Mouse (Mus musculus) ZHBTc4 (cell line): Measurements from ENCODE around the gene Gnb1.

Source experiments
- DNase-seq: peaks from one replicate; pipeline ENCODE4 v3.0.0-alpha.2; 2011; ENCODE audit warnings: low read depth, low spot score

Gene Gnb1

DNA sequence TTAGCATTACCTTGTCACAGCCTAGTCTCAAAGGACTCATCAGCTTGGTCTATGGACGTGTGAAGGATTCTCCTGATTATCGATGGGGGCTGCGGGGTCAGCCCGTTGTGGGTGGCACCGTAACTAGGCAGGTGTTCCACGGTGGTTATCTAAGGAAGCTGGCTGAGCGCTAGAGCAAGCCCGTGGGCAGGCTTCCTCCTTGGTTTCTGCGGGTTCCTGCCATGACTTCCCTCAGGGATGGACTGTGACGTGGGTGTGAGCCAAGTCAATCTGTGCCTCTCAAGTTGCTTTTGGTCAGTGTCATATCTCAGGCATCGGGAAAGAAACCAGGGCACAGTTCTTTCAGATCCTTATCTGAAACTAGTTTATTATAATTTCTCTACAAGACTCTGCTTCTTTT lies 83.8 kb downstream of the Gnb1 start:
- DNase-seq = no peak

DNA sequence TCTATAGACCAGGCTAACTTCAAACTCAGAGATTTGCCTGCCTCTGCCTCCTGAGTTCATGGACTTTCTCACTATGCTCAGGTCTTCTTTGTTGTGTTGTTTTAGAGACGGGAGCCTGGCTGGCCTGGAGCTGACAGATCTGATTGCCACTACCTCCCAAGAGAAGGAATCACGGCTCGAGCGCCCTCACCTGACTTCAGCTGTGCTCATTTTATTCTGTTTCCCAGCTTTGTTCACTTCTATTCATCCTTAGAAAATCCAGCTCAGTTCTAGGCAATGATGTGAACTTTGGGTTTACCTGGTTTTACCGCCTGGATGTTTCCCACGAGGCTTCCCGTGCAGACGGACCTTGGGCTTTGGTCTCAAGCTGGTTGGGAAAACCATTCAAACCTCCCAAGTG lies 84.4 kb downstream of the Gnb1 start:
- peak; percentile 43 for DNase-seq

DNA sequence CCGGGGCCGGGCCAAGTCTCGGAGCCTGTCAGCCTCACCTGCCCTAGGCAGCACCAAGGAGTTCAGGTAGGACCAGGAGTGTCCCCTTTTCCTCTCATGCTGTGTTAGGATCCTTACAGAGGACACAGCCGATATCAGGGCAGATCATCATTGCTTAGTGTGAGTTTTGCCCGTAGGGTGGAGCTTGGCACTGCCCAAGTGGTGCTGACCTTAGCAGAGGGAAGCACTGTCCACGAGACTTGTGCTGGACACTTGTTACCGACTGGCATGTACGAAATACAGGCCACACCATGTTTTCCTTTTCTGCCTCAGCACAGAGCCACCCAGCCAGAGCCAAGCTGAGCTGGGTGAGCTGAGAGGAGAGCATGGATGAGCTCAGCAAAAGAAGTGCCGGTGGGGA lies 86.0 kb downstream of the Gnb1 start:
- DNase-seq = no peak

DNA sequence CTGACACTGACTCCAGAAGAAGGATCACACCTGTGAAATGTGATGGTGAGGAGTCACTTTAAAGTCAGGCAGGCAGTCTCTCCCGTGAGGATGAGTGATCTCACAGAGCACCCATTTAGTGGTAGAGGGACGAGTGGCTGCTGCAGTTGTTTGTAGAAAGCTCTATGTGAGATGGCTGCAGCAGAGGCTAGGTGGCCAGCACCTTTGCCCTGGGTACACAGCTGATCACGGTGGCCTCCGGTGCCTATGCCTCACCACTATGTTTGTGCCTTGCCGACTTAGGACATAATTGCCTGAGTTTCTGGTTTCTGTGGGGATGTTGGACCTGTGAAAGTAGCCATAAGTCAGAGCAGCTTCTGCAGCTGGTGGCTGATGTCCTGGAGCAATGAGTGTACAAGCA lies 86.6 kb downstream of the Gnb1 start:
- DNase-seq = no peak

DNA sequence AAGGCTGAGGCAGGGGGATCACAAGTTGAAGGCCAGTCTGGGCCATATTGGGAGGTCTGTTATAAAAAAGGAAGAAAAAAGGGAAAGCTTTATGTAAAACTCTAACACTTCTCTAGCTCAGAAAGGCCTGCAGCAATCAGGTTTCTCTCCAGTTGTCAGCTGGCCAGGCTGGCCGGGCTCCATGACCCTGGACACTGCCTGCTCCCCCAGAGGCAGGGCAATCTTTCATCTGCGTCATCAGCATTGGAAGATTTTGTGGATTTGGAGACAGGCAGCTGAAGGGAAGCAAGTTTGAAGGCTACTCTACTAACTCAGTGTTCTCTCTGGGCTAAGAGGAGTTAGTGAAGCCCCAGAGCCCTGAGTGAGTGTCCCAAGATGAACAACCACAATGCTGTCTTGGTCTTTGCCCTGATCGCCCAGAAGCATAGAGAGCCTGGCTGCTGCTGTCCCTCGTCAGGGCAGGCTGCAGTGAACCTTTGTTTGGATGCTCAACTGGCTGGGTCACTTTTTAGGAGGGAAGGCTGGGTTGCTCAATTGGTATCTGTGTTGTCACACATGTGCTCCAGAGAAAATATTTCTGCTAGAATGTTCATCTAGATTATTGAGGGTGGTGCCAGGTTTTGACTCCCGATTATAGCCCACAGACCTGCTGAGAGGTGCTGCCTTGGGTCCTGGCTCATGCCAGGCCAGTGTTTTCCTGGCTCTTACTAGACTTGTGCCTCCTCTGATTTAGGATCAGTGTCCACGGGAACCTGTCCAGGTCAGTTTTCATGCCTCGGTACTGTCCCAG lies 87.4 kb downstream of the Gnb1 start:
- no peak for DNase-seq

DNA sequence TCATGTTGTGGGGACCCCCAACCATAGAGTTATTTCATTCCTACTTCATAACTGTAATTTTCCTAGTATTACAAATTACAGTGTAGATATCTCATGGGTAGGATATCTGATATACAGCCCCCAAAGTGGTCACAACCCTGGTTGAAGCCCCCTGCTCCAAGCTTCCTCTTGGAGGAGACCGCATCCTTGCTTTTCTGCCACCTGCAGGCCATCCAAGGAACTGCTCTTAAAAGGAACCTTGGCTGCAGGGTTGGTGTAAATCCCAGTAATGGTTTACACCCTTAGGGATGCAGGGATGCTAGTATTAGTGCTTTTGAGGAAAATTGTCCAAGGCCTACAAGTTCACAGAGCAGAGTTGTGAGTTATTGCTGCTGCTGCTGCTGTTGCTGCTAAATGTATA lies 89.3 kb downstream of the Gnb1 start:
- peak; percentile 56 for DNase-seq

DNA sequence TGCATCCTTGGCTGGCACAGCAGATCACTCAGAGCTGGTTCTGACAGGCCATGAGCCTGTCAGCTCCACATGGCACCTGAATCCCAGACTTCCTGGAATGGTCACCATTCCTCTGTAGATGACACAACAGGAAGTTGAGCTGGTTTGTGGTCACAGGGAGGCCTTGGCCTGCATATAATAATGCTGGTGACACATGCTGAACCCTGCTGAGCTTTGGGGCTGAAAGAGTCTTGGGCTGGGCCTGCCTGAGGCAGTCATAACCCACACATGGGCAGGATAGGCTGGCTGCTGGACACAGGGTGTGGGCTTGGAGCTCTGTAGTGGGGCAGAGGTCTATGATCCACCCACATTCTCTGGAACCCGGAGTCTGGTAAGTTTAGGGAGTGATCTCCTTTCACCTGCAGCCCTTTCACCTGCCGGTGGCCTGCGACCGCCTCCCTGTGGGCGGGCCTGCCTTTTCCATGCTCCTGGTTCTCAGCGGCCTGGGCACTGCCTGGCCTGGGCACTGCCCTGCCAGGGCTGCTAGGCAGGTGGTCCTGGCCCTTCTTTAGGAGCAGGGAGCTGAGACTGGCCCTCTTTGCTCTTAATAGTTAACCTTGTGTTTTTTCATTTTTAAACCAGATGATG lies 91.2 kb downstream of the Gnb1 start:
- DNase-seq = no peak

DNA sequence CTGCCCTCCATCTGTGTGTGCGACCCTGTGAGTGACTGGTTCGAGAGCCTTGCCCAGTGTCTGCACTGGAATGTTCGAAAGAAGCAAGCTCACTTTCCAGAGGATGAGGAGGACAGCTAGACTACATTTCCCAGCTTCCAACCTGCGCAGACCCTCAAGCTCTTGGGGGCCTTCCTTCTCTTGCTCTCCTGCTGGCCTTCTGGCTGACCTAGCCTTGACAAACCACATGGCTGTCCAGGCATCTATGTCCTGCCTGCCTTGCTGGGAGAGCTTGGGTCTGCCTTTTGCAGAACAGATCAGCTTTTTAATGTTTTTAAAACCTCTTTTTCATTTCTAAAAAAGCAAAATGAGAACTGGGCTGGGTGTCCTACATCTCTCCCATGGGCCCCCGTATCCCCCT lies 98.2 kb downstream of the Gnb1 start:
- DNase-seq = no peak

DNA sequence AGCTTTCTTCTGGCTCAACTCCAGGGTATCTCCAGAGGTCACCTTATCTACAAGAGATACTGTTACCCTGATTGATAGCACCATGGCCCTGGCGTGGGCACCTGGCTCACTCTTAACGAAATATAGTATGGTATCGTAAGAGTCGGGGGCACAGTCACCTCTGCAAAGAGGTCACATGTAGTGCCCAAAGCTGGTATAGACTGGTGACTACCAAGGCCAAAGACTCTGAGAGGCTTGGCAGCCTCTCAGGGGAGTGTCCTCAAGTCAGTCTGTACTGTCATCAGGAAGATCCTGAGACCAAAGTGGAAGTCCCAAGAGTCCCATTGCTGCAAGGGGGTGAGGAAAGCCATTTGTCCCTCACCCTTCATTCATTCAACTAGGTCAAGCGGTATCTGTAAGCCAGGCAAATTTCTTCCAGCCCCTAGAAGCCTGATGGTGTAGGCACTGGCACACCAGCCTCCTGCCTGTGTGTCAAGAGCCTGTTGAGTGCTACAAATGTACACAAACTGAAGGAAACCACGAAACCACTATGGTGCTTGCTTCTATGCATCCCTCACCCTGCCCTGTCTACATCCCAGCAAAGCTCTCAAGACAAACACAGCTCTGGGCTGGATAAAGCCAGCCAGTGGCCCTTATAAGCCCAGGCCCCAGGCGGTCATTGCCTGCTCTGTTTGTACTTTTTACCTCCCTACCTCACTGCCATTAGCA lies 100.0 kb downstream of the Gnb1 start:
- DNase-seq = no peak

DNA sequence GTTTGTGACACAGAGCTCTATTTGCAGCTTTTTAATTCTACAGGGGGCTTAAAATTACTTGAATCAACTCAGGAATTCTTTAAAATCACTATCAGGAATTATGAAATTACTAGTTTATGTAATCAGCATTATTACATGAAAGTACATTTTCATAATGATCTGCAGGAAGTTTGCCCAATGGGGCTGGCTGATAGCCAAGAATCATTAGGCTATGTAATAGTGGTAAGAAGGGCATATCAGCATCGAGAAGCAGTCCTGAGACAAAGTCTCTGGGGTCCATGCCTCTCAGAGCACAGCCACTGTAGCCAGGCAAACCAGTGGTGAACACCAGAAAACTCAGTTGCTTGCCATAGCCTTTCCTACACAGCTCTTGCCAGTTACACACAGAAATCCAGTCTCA lies 102.6 kb downstream of the Gnb1 start:
- DNase-seq = no peak

DNA sequence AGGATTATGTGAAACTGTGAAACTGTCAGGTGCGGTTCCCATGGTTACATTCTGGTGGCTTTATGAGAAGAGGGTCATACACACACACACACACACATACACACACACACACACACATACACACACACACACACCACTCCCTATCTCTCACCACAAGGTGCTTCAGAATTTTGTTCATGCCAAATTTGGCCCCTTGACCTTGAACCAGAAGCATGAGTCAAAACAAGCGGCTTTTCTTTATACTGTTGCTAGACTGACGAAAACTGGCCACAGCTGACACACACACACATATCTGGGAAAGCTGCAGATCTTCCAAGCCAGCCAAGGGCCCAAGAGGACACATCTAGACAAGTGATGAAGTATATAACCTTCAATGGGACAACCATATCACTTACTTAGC lies 104.6 kb downstream of the Gnb1 start:
- DNase-seq = no peak

DNA sequence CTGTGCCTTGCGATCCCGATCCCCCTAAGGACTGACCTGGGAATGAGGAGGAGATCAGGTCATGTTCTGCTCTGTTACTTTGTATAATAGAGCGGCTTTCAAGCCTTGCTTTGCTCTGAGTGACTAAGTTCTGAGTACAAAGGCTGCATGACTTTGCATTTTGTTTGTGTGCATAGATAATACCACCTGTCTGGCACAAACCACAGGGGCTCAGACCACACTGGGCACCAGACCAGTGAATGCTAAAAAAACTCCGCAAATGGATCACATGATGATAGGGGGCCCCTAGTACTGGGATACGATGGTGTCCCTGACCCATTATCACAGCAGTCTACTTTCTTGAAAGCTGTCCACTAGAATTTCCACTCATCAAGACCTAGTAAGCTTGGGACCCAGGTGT lies 105.4 kb downstream of the Gnb1 start:
- DNase-seq = no peak

DNA sequence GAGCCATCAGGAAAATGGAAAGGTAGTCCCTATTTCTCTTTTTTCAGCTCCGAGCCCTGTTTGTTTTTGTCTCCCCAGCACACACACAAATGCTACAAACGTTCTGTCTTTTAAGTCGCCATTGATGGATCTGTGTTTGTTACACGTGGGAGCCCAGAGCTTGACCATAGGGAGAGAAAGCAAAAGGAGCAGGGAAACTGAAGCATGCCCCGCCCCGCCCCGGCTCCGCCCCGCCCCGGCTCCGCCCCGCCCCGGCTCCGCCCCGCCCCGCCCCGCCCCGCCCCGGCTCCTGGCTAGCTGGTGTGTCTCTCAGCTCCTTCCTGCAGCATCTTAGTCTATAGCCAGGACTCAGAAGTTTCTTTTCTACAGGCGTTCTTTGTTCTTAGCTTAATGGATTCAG lies 107.4 kb downstream of the Gnb1 start:
- DNase-seq = peak; percentile 54

DNA sequence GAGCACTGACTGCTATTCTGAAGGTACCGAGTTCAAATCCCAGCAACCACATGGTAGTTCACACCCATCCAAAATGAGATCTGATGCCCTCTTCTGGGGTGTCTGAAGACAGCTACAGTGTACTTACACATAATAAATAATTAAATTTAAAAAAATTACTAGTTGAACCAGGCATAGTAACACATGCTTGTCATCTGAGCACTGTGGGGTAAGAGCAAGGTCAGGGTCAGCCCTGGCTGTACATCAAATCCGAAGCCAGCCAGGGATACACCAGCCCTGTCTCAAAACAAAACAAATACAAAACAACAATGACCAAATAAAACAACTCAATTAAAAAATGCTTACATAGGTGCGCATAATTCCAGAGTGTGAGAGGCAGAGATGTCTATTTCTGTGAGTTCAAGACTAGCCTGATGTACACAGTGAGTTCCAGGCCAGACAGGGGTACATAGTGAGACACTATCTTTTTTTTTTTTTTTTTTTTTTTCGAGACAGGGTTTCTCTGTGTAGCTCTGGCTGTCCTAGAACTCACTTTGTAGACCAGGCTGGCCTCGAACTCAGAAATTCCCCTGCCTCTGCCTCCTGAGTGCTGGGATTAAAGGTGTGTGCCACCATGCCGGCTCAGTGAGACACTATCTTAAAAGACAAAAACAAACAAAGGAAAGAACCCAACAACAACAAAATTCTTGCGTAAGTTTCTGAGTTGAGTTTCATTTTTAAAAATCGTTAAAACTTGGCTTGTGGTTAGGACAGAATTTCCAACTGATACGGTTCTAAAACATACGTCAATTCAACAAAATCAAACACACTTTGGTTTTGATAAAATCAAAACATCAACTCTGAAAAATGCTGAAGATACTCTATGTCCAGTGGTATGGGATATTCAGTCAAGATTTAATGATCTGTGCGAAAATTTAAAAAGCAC lies 109.0 kb downstream of the Gnb1 start:
- DNase-seq = no peak

DNA sequence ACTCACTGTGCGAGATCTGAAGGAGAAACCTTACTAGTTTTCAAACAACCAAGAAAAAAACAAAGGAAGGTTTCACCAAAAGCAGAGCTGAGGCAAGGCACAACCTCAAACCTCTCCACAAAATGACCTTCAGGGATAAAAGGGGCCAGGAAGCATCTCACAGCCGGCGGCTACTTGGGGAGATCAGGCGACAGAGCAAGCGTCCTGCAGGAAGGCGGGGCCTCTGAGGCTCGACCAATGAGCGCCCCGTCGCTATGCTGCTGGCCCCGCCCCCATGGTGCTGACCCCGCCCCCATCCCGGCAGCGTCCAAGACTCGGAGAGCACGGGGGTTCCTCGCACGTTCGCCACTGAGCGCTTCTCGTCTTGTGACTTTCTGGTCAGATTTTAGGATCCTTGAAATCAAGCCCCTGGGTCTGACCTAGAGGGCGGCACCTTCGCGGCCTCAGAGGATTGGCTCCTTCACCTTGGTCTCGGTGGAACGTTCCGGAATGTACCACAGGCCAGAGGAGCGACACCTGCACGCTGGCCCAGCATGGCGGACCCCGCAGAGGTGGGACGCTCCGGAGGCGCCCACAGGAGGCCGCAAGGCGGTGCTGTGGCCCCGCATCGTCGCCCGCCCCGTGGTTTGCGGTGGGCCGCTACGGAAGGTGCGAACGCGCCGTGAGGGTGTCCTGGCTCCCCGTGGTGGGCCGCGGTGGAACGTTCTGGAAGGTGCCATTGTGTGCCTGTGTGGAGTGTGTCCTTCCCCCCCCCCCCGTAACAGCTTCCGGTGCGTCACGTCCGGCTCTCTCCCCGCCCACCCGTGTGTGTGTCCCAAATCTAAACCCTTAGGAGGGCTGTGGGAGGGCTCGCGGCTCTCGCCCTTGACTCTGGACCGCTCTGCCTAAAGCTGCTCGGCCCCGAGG lies 110.2 kb downstream of the Gnb1 start, which contains the start of gene Slc35e2:
Slc35e2 (plus strand) TSS at position 326 of the 906 bp plus-strand sequence.
- peak; percentile 98 for DNase-seq

DNA sequence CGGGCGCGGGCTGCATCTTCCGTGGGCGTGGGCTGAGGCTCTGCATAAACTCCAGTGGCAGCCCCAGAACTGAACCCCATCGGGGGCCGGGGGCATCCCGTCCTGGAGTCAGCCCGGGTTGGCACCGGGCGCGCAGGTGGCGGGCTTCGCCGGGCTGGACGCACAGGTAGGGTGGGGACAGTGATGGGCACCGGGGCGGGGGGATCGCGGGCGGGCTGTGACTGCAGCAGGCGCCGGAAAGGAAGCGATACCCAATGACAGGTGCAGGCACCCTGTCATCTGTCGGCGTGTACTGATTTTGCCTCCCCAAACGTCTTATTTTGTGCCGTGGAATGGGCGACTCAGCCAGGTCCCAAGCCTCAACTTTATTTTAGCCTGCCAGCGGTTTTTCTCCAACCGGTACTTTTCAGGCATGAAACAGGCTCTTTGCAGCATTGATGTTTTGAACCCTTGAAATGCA lies 110.9 kb downstream of the Gnb1 start:
- no peak for DNase-seq

DNA sequence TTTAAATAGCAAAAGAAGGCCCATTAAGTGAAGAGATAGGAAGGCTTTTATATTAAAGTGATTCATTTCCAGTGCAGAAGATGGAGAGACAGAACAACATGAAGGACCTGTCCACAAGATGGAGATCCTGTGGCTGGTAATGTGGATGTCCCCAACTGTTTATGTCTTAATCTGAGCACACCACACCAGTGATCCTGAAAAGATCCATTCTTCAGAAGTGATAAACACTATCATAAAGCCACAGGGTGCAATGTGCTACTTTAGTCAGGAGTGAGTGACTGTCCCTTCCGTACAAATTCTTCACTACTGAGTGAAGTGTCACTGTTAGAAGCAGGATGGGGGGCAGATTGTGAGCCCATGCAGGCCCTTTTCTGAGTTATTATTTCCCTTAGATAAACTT lies 111.6 kb downstream of the Gnb1 start:
- no peak for DNase-seq

DNA sequence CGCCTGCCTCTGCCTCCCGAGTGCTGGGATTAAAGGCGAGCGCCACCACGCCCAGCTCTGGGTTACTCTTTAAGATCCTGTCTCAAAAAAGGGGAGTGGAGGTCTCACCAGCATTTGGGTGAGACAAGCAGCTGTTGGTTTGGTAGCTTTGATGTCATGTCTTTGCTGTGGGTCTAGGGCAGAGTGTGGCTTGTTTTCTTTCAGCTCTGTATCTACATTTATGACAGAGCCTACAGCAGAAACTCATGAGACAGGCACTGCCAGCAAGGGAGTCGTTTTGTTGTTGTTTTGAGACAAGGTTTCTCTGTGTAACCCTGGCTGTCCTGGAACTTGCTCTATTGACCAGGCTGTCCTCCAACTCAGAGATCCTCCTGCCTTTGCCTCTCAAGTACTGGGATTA lies 112.6 kb downstream of the Gnb1 start:
- DNase-seq = no peak

DNA sequence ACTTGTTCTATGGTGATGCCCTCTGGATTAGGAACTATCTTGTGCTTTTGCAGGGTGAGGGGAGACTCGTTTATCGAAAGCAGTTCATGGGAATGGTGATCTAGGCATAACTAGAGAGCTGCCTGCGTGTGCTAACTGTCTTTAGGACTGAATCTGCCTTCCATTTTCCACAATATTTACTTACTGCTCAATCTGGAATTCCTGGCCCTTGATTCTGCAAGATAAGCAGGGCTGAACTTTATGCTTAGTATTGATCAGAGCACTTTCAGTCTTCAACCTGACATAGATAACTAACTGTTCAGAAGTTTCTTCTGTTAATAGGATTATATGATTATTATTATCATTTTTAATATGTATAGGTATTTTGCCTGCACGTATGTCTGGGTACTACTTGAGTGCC lies 114.0 kb downstream of the Gnb1 start:
- DNase-seq = no peak

DNA sequence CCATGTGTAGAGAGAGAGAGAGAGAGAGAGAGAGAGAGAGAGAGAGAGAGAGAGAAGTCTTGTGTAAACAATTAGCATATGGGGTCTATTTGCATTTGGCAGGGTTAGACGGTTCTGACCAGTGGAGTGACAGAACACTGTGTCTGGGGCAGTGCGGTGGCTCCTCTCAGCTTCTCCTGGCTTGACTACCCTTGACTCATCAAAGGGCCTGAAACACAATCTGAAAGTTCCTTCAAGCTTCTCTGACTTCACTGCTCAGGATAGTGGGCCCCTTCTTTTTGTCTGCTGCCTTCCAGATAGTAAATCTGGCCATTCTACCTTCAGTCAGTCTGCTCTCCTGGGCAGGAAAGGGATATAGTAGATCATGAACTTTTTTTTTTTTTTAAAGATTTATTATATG lies 115.7 kb downstream of the Gnb1 start:
- DNase-seq = no peak
